Mouse (Mus musculus) myocyte (in vitro differentiated cells): ENCODE results near the gene Olfr1221. TPM values are rescaled to one million over a fixed set of nuclear protein-coding genes. Genes with fewer than 3 reads are reported as not detected.
"Not testable (repeated sequence)": the region's sequence is repeated elsewhere in the genome, so short reads cannot be mapped to it uniquely, and the experiment has no call there.

Source experiments
- H3K27me3 ChIP-seq: one replicate; pipeline ENCODE4 v1.6.1; 2011; ENCODE audit not compliant: control insufficient read depth, insufficient read depth, insufficient read length
- H3K36me3 ChIP-seq: one replicate; pipeline ENCODE4 v1.6.1; 2011; ENCODE audit not compliant: control insufficient read depth, insufficient read depth
- H3K4me2 ChIP-seq: one replicate; pipeline ENCODE4 v1.6.1; 2011; ENCODE audit warnings: low read depth, control low read depth
- H3K4me3 ChIP-seq: one replicate; pipeline ENCODE4 v1.5.1; 2011; ENCODE audit warnings: mild to moderate bottlenecking, control low read depth, moderate library complexity
- H3K79me2 ChIP-seq: one replicate; pipeline ENCODE4 v1.6.1; 2011; ENCODE audit not compliant: control insufficient read depth, insufficient read depth
- H3ac ChIP-seq: one replicate; pipeline ENCODE4 v1.6.1; 2011; ENCODE audit not compliant: control insufficient read depth, insufficient read length
- CEBPB ChIP-seq: IDR thresholded peaks from 2 replicates; pipeline ENCODE4 v1.6.1; 2011; ENCODE audit warnings: mild to moderate bottlenecking, moderate library complexity; ENCODE audit not compliant: poor library complexity, insufficient read depth, severe bottlenecking
- E2F4 ChIP-seq: IDR thresholded peaks from one replicate; pipeline ENCODE4 v1.6.1; 2011; ENCODE audit warnings: mild to moderate bottlenecking, control low read depth, moderate library complexity; ENCODE audit not compliant: insufficient read depth
- MAX ChIP-seq: IDR thresholded peaks from one replicate; pipeline ENCODE4 v1.6.1; 2011; ENCODE audit warnings: low read depth, mild to moderate bottlenecking, control low read depth
- MYOD1 ChIP-seq, 3 experiments: IDR thresholded peaks; one replicate each; pipeline ENCODE4 v1.6.1; 2011; ENCODE audit warnings: control low read depth in 2 of 3, low read depth in 2 of 3, mild to moderate bottlenecking in 2 of 3, moderate library complexity in 1 of 3; ENCODE audit not compliant: insufficient read length in 2 of 3, control insufficient read depth in 1 of 3
- MYOG ChIP-seq, 3 experiments: IDR thresholded peaks; one replicate each; pipeline ENCODE4 v1.6.1; 2011; ENCODE audit warnings: control low read depth in 2 of 3, low read depth in 2 of 3, mild to moderate bottlenecking in 2 of 3; ENCODE audit not compliant: insufficient read length in 2 of 3, control insufficient read depth in 1 of 3, insufficient read depth in 1 of 3
- POLR2A ChIP-seq: IDR thresholded peaks from one replicate; pipeline ENCODE4 v1.6.1; 2011; ENCODE audit warnings: low read depth, mild to moderate bottlenecking, control low read depth, moderate library complexity; ENCODE audit not compliant: insufficient read length
- POLR2AphosphoS2 ChIP-seq: IDR thresholded peaks from one replicate; pipeline ENCODE4 v1.6.1; 2011; ENCODE audit warnings: low read depth, control low read depth; ENCODE audit not compliant: insufficient read length
- REST ChIP-seq: IDR thresholded peaks from one replicate; pipeline ENCODE4 v1.6.1; 2011; ENCODE audit warnings: mild to moderate bottlenecking, control low read depth, moderate library complexity; ENCODE audit not compliant: insufficient read depth, insufficient read length
- SRF ChIP-seq: IDR thresholded peaks from one replicate; pipeline ENCODE4 v1.6.1; 2011; ENCODE audit warnings: low read depth; ENCODE audit not compliant: control insufficient read depth, insufficient read length
- TCF12 ChIP-seq: IDR thresholded peaks from one replicate; pipeline ENCODE4 v1.6.1; 2011; ENCODE audit warnings: mild to moderate bottlenecking, control low read depth; ENCODE audit not compliant: poor library complexity, insufficient read depth, severe bottlenecking
- TCF3 ChIP-seq: IDR thresholded peaks from one replicate; pipeline ENCODE4 v1.6.1; 2011; ENCODE audit warnings: low read depth, control low read depth; ENCODE audit not compliant: insufficient read length
- USF1 ChIP-seq: IDR thresholded peaks from one replicate; pipeline ENCODE4 v1.6.1; 2011; ENCODE audit warnings: low read depth, mild to moderate bottlenecking, control low read depth, moderate library complexity
- polyA plus RNA-seq: library from polyadenylated mRNA; unstranded; fragments of >200 nt; fragmentation: generic; extraction: Trizol; gene quantifications from one replicate; pipeline ENCODE4 v1.2.1, GENCODE M21; 2012; ENCODE audit warnings: missing spikeins

Olfr1221 gene
- not detected for polyA plus RNA-seq

DNA sequence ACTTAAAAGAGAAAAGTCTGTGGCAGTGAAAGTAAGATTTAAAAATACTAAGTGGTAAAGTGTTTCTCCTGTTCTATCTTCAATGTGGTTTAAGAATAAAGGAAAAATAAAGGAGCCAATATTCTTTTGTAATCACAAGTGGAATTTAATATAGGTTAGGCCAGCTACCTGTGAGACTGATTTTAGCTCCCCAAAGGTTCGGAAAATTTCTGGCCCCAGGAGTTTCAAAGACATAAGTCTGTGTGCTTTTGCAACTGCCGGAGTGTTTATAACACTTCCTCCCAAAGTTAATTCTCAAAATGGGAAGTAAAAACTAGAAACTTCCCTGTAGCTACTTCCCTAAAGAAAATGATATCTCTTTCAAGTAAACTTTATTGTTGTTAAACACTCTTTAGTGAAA lies at the start of gene Olfr1221:
Olfr1221 (minus strand) TSS at position 101 of the 400 bp plus-strand sequence.
- Histone ChIP-seq H3K79me2 (no peaks in the 10 kb centered on the region), H3K4me3 (no peak within 1 kb of the TSS), H3K4me2 (no peak within 1 kb of the TSS), H3K36me3 (no peaks in the 10 kb centered on the region), H3ac (no peak within 1 kb of the TSS), H3K27me3 (no peaks in the 10 kb centered on the region)
- TF ChIP-seq USF1 (no peak), CEBPB (no peak), SRF (no peak), MYOD1 (IDR thresholded peaks at IDR 0.05; ENCODE audit: control insufficient read depth in 1 of 3, insufficient read length in 2 of 3, low read depth in 2 of 3) (no peak), TCF12 (no peak), POLR2AphosphoS2 (no peak), TCF3 (no peak), E2F4 (no peak), REST (no peak), POLR2A (no peak), MAX (no peak), MYOG (IDR thresholded peaks at IDR 0.05; ENCODE audit: control insufficient read depth in 1 of 3, insufficient read depth in 1 of 3, insufficient read length in 2 of 3, low read depth in 2 of 3) (no peak)

DNA sequence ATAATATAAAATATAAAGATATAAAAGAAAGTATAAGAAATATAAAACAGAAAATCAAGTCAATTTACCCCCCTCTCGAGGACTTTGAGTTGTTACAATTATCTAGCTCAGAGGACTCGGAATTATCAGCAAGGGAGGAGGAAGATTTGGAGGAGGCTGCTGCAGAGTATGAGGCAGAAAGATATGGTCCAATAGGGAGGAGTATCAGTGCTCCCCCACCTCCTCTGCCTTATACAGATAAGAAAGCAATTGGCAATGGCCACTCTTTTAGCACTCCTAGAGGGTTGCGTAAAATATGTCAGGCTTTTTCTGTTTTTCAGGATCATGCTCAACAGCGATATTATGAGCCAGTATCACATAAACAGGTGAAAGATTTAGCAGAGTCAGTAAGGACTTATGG lies 47.6 kb upstream of the Olfr1221 start:
- not testable (repeated sequence) for H3K27me3 ChIP-seq, H3ac ChIP-seq, H3K36me3 ChIP-seq, H3K4me2 ChIP-seq, H3K4me3 ChIP-seq, H3K79me2 ChIP-seq

DNA sequence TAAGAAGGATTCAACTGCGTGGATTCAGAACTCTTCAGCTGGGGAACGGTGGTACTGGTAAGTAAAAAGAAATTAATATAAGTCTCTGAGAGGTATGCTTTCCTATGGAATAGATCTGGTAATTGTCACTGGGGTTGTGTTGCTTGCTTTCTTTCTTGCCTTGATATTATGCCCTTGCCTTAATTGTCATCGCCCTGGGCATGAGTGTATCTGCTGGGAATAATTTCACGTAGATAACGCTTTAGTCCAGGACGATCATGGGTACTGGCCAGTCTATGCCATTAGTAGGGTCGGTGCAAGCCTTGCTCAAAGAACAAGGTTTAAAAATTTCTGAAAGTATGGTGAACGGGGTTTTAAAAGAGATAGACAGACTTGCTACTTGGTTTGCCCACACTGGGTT lies 46.9 kb upstream of the Olfr1221 start, which contains the start of gene Olfr1224-ps1:
Olfr1224-ps1 (minus strand) TSS at position 101 of the 400 bp plus-strand sequence.
- H3ac ChIP-seq, H3K36me3 ChIP-seq, H3K4me2 ChIP-seq, H3K27me3 ChIP-seq, H3K4me3 ChIP-seq, H3K79me2 ChIP-seq: not testable (repeated sequence)

DNA sequence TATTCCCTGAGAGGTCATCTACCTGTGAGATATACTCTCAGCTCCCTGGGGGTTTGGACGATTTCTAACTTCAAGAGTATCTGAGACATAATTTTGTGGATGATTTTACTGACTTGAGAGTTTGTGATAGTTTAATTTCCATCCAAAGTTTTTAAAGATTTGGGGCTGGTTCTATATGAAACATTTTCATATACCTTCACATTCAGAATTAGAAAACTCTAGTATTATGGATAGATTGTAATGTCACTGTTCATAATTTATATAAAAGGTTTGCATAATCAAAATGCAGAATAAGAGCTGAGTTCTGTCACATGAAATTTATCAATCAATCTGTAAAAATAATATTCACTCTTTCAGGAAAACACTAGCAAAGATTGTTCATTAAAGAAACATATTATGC lies 34.4 kb upstream of the Olfr1221 start, which contains the start of gene Olfr1223:
Olfr1223 (minus strand) TSS at position 101 of the 400 bp plus-strand sequence.
- H3K36me3 ChIP-seq: no peaks in the 10 kb centered on the region
- no peaks in the 10 kb centered on the region for H3K27me3 ChIP-seq
- no peak within 1 kb of the TSS for H3K4me3 ChIP-seq
- H3ac ChIP-seq: no peak within 1 kb of the TSS
- TF ChIP-seq USF1 (no peak), POLR2AphosphoS2 (no peak), REST (no peak), CEBPB (no peak), MYOG (IDR thresholded peaks at IDR 0.05; ENCODE audit: control insufficient read depth in 1 of 3, insufficient read depth in 1 of 3, insufficient read length in 2 of 3, low read depth in 2 of 3) (no peak), MAX (no peak), SRF (no peak), POLR2A (no peak), MYOD1 (IDR thresholded peaks at IDR 0.05; ENCODE audit: control insufficient read depth in 1 of 3, insufficient read length in 2 of 3, low read depth in 2 of 3) (no peak), TCF3 (no peak), TCF12 (no peak), E2F4 (no peak)
- no peaks in the 10 kb centered on the region for H3K79me2 ChIP-seq
- no peak within 1 kb of the TSS for H3K4me2 ChIP-seq

DNA sequence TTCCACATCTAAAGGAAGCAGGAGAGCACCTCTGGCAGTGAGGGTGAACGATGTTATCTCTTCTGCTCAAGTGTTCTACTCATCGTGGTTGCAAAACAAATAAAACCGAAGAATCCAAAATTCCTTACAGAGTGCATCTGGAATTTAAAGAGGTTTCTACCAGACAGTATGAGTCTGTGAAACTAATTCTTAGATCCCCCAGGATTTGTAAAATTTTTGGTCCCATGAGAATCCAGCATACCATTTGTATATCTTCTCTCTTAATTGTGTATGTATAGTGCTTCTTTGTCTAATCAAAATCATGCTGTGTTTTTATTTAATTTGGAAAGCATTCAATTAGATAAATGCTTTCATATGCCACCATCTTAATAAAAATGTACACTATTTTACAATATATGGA lies 15.9 kb upstream of the Olfr1221 start, which contains the start of gene Olfr1222:
Olfr1222 (minus strand) TSS at position 101 of the 400 bp plus-strand sequence.
- H3K79me2 ChIP-seq: no peaks in the 10 kb centered on the region
- H3K4me2 ChIP-seq: no peak within 1 kb of the TSS
- no peak for TF ChIP-seq TCF12
- TF ChIP-seq MYOD1 (IDR thresholded peaks at IDR 0.05; ENCODE audit: control insufficient read depth in 1 of 3, insufficient read length in 2 of 3, low read depth in 2 of 3): no peak
- TF ChIP-seq MAX: no peak
- no peak within 1 kb of the TSS for H3K4me3 ChIP-seq
- no peak within 1 kb of the TSS for H3ac ChIP-seq
- H3K36me3 ChIP-seq: no peaks in the 10 kb centered on the region
- no peaks in the 10 kb centered on the region for H3K27me3 ChIP-seq

DNA sequence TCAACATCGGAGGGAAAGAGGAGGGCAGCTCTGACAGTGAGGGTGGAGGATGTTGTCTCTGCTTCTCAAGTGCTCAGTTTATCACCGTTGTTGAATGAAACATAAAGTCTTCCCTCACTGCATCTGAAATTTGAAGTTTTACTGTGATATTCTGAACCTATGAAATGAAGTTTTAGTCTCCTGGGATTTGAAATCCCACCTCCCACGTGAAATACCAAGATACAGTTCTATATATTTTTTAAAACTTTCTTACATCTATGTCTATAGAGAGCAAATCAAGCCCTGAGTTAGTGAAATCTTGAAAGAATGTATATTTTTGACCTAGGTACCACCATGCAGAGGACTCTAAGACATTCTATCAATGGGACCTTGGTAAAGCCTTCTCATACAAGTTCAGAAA lies 10.3 kb downstream of the Olfr1221 start, which contains the start of gene Olfr1220:
Olfr1220 (minus strand) TSS at position 101 of the 400 bp plus-strand sequence.
- Histone ChIP-seq H3ac (no peak within 1 kb of the TSS), H3K36me3 (no peaks in the 10 kb centered on the region), H3K27me3 (no peaks in the 10 kb centered on the region), H3K4me2 (no peak within 1 kb of the TSS), H3K4me3 (no peak within 1 kb of the TSS), H3K79me2 (no peaks in the 10 kb centered on the region)
- TF ChIP-seq TCF3 (no peak), REST (no peak), MYOD1 (IDR thresholded peaks at IDR 0.05; ENCODE audit: control insufficient read depth in 1 of 3, insufficient read length in 2 of 3, low read depth in 2 of 3) (no peak), POLR2AphosphoS2 (no peak), POLR2A (no peak), CEBPB (no peak), USF1 (no peak)
